Mouse (Mus musculus): ENCODE measurements at regions not wholly inside any gene's neighbourhood (a gene's known extent, or its start where the extent isn't known, plus 50 kb on each side); places are given as distances from the start of the nearest gene placed in this dataset.

DNA sequence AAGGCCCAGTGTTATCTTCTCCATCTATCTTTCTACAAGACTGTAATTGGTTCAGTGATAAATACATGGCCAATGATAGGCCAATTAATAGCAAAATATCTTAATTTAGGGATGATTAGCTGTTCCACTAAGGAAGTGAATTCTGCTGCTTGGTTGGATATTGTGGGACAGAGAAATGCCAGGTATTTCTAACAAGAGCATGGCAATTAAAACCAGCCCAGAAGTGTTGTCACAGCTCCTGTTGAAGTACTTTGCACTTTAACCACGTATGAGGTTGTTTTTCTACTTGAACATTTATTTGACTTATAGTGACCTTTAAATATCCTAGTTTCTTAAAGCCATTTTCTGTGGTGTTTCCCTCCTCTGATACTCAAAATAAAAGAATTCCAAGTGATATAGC lies 65.7 kb upstream of the Acsl4 start:
- no peaks in the 10 kb centered on the region for H3K9me3 ChIP-seq (ENCODE audit: low read length)
- no peak for TF ChIP-seq EP300 (IDR thresholded peaks at IDR 0.05; ENCODE audit: low read depth)
- no peak for TF ChIP-seq CTCF (IDR thresholded peaks at IDR 0.05; ENCODE audit: low read depth)
- no peak overlapping the region for H3K27ac ChIP-seq (ENCODE audit: low read depth)
- ATAC-seq, result no peak
- 50% methylated on average over 1 of the region's 1 CpGs for WGBS (ENCODE audit: insufficient replicate concordance)
- no peaks in the 10 kb centered on the region for H3K36me3 ChIP-seq (replicated peaks; ENCODE audit: insufficient read depth, low read length)
- H3K4me3 ChIP-seq (ENCODE audit: low read depth, low read length), result no peak overlapping the region
- H3K9ac ChIP-seq (replicated peaks), result no peak overlapping the region
- H3K4me1 ChIP-seq (ENCODE audit: insufficient read depth), result no peaks in the 10 kb centered on the region
- no peak for DNase-seq
- no peak overlapping the region for H3K4me2 ChIP-seq (ENCODE audit: low read depth, low read length)
- no peaks in the 10 kb centered on the region for H3K27me3 ChIP-seq (ENCODE audit: insufficient read depth, low read length)

DNA sequence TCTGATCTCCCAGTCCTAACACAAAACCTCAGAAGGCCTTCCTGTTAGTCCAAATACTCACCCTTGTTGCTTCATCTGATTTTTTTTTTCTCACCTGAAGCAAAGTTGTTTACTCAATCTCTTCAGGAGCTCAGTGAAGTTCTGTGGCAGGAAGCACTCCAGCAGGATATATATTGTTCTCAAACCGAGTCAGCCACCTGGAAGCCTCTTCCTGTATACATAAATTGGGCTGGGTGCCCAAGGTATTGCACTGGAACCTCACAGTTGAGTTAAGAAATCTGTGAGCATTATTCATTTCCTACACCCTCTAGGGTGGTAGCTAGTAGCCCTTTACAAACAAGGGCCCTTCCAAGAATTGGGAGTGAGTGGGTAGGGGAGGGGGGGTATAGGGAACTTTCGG lies 73.8 kb upstream of the Acsl4 start:
- WGBS (ENCODE audit: insufficient replicate concordance), result 43% methylated on average over 2 of the region's 2 CpGs
- DNase-seq, result no peak

DNA sequence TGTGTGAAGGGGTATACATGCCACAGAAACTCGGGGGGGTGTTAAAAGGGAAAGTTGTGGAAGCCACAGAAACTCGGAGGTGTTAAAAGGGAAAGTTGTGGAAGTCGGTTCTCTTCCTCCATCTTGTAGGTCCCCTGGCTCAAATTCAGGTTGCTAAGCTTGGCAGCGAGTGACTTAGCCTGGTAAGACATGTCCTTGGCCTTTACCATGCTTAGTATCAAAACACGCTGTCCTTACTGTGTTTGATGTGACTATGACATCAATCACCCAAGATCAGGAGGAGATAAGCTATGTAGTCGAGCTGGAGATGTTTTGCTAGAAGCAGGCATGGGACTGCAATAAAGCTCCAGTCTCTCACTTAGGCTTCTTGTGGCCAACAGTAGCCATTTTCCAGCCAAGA lies 74.4 kb upstream of the Acsl4 start:
- H3K4me3 ChIP-seq (ENCODE audit: low read depth, low read length), result no peak overlapping the region
- no peak for DNase-seq
- H3K4me1 ChIP-seq (ENCODE audit: insufficient read depth), result no peaks in the 10 kb centered on the region
- H3K4me2 ChIP-seq (ENCODE audit: low read depth, low read length), result no peak overlapping the region
- no peaks in the 10 kb centered on the region for H3K36me3 ChIP-seq (replicated peaks; ENCODE audit: insufficient read depth, low read length)
- H3K9ac ChIP-seq (replicated peaks), result no peak overlapping the region
- WGBS (ENCODE audit: insufficient replicate concordance), result 54% methylated on average over 6 of the region's 6 CpGs
- ATAC-seq, result peak; percentile 62
- H3K27me3 ChIP-seq (ENCODE audit: insufficient read depth, low read length), result peaks cover 2% of the 10 kb centered on the region; the same call in 1 of the 2 replicates
- no peak overlapping the region for H3K27ac ChIP-seq (ENCODE audit: low read depth)
- H3K9me3 ChIP-seq (ENCODE audit: low read length), result no peaks in the 10 kb centered on the region
- TF ChIP-seq CTCF (IDR thresholded peaks at IDR 0.05; ENCODE audit: low read depth), result no peak
- TF ChIP-seq EP300 (IDR thresholded peaks at IDR 0.05; ENCODE audit: low read depth), result no peak

More for the DNA sequence above, 73.8 kb upstream of the Acsl4 start:
- Histone ChIP-seq H3K4me3 (ENCODE audit: low read depth, low read length) (no peak overlapping the region), H3K4me1 (ENCODE audit: insufficient read depth) (no peaks in the 10 kb centered on the region), H3K9ac (replicated peaks) (no peak overlapping the region), H3K36me3 (replicated peaks; ENCODE audit: insufficient read depth, low read length) (no peaks in the 10 kb centered on the region), H3K4me2 (ENCODE audit: low read depth, low read length) (no peak overlapping the region), H3K9me3 (ENCODE audit: low read length) (no peaks in the 10 kb centered on the region), H3K27ac (ENCODE audit: low read depth) (no peak overlapping the region), H3K27me3 (ENCODE audit: insufficient read depth, low read length) (peaks cover 2% of the 10 kb centered on the region; the same call in 1 of the 2 replicates)
- no peak for ATAC-seq
- TF ChIP-seq EP300 (IDR thresholded peaks at IDR 0.05; ENCODE audit: low read depth), result no peak
- TF ChIP-seq CTCF (IDR thresholded peaks at IDR 0.05; ENCODE audit: low read depth), result no peak

DNA sequence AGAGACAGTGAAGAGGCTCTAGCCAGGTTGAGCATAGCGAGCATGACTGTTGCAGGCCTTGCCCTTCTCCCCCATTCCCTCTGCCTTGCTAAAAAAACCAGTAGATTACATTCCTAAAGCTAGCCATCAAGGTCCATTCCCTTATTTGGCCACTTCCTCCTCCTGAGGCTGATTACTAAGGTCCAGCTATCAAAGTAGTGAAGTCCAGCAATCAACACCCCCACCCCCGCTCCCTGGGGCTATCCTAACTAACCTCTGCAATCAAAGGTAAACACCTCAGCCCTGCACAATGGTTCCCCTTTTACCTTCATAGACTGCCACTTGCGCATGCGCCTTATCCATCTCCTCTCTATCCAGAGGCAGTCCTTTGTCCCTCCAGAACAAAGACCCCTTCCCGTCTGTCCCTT lies 77.5 kb upstream of the Acsl4 start:
- H3K9ac ChIP-seq (replicated peaks), result no peak overlapping the region
- 47% methylated on average over 5 of the region's 5 CpGs for WGBS (ENCODE audit: insufficient replicate concordance)
- H3K27ac ChIP-seq (ENCODE audit: low read depth), result no peak overlapping the region
- H3K4me1 ChIP-seq (ENCODE audit: insufficient read depth), result no peaks in the 10 kb centered on the region
- H3K36me3 ChIP-seq (replicated peaks; ENCODE audit: insufficient read depth, low read length), result no peaks in the 10 kb centered on the region
- no peak for TF ChIP-seq EP300 (IDR thresholded peaks at IDR 0.05; ENCODE audit: low read depth)
- TF ChIP-seq CTCF (IDR thresholded peaks at IDR 0.05; ENCODE audit: low read depth), result no peak
- peaks cover 2% of the 10 kb centered on the region; the same call in 1 of the 2 replicates for H3K27me3 ChIP-seq (ENCODE audit: insufficient read depth, low read length)
- H3K4me2 ChIP-seq (ENCODE audit: low read depth, low read length), result no peak overlapping the region
- H3K9me3 ChIP-seq (ENCODE audit: low read length), result no peaks in the 10 kb centered on the region
- ATAC-seq, result 0 out of 2 replicates have a peak, but pooled peaks have one; percentile 33
- DNase-seq, result no peak
- no peak overlapping the region for H3K4me3 ChIP-seq (ENCODE audit: low read depth, low read length)

DNA sequence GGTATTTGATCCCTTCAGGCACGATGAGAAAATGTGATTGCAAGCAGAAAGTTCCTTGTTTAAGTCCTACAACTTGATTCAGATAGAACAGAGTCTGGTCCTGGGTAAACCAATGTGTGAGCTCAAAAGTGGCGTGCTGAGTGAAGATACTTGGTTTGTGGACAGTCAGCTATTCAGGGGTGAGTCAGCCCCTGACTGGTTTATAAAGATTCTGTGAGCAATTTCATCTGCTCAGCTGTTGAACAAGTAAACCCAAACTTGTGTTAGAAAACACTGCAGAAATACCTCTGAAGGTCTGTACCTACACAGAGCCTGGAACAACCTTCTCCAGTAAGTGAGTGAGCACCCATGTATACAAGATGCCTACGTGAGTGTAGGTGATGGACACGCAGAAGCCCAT lies 78.1 kb upstream of the Acsl4 start:
- H3K27ac ChIP-seq (ENCODE audit: low read depth), result no peak overlapping the region
- no peak overlapping the region for H3K9ac ChIP-seq (replicated peaks)
- H3K4me3 ChIP-seq (ENCODE audit: low read depth, low read length), result no peak overlapping the region
- H3K9me3 ChIP-seq (ENCODE audit: low read length), result no peaks in the 10 kb centered on the region
- WGBS (ENCODE audit: insufficient replicate concordance), result 53% methylated on average over 4 of the region's 4 CpGs
- no peak overlapping the region for H3K4me2 ChIP-seq (ENCODE audit: low read depth, low read length)
- no peak for ATAC-seq
- DNase-seq, result no peak
- H3K27me3 ChIP-seq (ENCODE audit: insufficient read depth, low read length), result peaks cover 2% of the 10 kb centered on the region; the same call in 1 of the 2 replicates
- H3K36me3 ChIP-seq (replicated peaks; ENCODE audit: insufficient read depth, low read length), result no peaks in the 10 kb centered on the region
- H3K4me1 ChIP-seq (ENCODE audit: insufficient read depth), result no peaks in the 10 kb centered on the region
- TF ChIP-seq EP300 (IDR thresholded peaks at IDR 0.05; ENCODE audit: low read depth) (no peak), CTCF (IDR thresholded peaks at IDR 0.05; ENCODE audit: low read depth) (no peak)

DNA sequence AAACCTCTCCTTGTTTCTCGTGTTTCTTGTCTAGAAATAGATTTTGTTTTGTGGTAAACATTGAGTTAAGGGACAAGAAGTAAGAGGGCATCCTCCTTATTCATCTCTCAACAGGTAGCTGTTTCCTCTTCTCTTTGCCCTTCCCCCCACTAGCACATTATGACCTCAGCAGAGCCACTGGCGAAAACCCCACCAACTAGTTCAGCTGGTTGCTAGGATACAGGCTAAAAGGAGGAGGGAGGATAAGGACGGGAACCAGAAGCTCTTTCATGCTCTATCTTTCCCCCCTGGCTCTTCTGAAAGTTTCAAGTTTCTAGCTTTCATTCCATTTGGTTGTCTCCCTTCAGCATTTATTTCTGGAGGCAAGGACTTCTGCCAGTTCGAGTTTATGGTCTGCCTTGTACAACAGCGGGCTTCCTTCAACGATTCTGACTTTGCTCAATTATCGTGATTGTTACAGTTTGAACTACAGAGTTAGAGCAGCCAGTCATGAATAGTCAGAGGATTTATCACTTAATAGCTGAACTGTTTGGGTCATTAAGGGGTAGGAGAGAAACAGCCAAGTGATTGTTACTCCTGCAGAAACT lies 78.8 kb upstream of the Acsl4 start:
- no peak for TF ChIP-seq EP300 (IDR thresholded peaks at IDR 0.05; ENCODE audit: low read depth)
- no peak for TF ChIP-seq CTCF (IDR thresholded peaks at IDR 0.05; ENCODE audit: low read depth)
- Histone ChIP-seq H3K4me2 (ENCODE audit: low read depth, low read length) (no peak overlapping the region), H3K36me3 (replicated peaks; ENCODE audit: insufficient read depth, low read length) (no peaks in the 10 kb centered on the region), H3K9ac (replicated peaks) (no peak overlapping the region), H3K27me3 (ENCODE audit: insufficient read depth, low read length) (peaks cover 1% of the 10 kb centered on the region; the same call in 1 of the 2 replicates), H3K4me1 (ENCODE audit: insufficient read depth) (no peaks in the 10 kb centered on the region), H3K9me3 (ENCODE audit: low read length) (no peaks in the 10 kb centered on the region), H3K4me3 (ENCODE audit: low read depth, low read length) (no peak overlapping the region), H3K27ac (ENCODE audit: low read depth) (no peak overlapping the region)
- 25% methylated on average over 7 of the region's 7 CpGs for WGBS (ENCODE audit: insufficient replicate concordance)
- ATAC-seq (no peak), DNase-seq (no peak)
